Mouse (Mus musculus) T-helper 17 cell (primary cell): Measurements from ENCODE around the gene Cacnb2.
"Not testable (repeated sequence)": the region's sequence is repeated elsewhere in the genome, so short reads cannot be mapped to it uniquely, and the experiment has no call there.

ENCODE experiments used
- in situ Hi-C, 2 experiments: fragments of 300-600 bp; cut with MboI, MseI; formaldehyde crosslinking; loops; 1 replicate in 1 of 2; 2 replicates in 1 of 2; pipeline ENCODE4 v1.15.1; 2025; ENCODE audit warnings: high pct_unique_total_duplicates in 2 of 2

Gene Cacnb2

GRCm38 (mm10) chr2:14656673-14657072 is 53.8 kb downstream of the Cacnb2 start:
- in situ Hi-C loops = loop anchor here in 1 of 2 experiments (10.0 kb wide), 1 partner anchor 442 kb away; no protein-coding TSS in a partner anchor

GRCm38 (mm10) chr2:14657205-14657844 is 54.4 kb downstream of the Cacnb2 start:
- in situ Hi-C loops = loop anchor here in 1 of 2 experiments (10.0 kb wide), 1 partner anchor 443 kb away; no protein-coding TSS in a partner anchor

GRCm38 (mm10) chr2:14665213-14665612 is 62.3 kb downstream of the Cacnb2 start:
- in situ Hi-C loops = no loop called here

GRCm38 (mm10) chr2:14672117-14672516 is 69.2 kb downstream of the Cacnb2 start:
- in situ Hi-C loops = no loop called here

- in situ Hi-C loops = loop anchor here in 1 of 2 experiments (25.0 kb wide), 1 partner anchor 1040 kb away; no protein-coding TSS in a partner anchor
Observed at GRCm38 (mm10) chr2:14676885-14677516, 74.1 kb downstream of the Cacnb2 start.

GRCm38 (mm10) chr2:14684231-14684630 is 81.3 kb downstream of the Cacnb2 start:
- in situ Hi-C loops = loop anchor here in 1 of 2 experiments (10.0 to 25.0 kb wide), 2 partner anchors 1047 to 1419 kb away; no protein-coding TSS in a partner anchor

GRCm38 (mm10) chr2:14702973-14703645 is 100.2 kb downstream of the Cacnb2 start:
- in situ Hi-C loops = loop anchor here in 1 of 2 experiments (5.0 kb wide), 1 partner anchor 661 kb away; no protein-coding TSS in a partner anchor

GRCm38 (mm10) chr2:14703676-14704075 is 100.8 kb downstream of the Cacnb2 start:
- in situ Hi-C loops = loop anchor here in 1 of 2 experiments (5.0 kb wide), 1 partner anchor 661 kb away; no protein-coding TSS in a partner anchor

- in situ Hi-C loops = no loop called here
Observed at GRCm38 (mm10) chr2:14710247-14710646, 107.4 kb downstream of the Cacnb2 start.

- in situ Hi-C loops = no loop called here
Observed at GRCm38 (mm10) chr2:14711751-14712150, 108.9 kb downstream of the Cacnb2 start.

- in situ Hi-C loops = no loop called here
Observed at GRCm38 (mm10) chr2:14713049-14713448, 110.2 kb downstream of the Cacnb2 start.

- in situ Hi-C loops = no loop called here
Observed at GRCm38 (mm10) chr2:14716666-14717065, 113.8 kb downstream of the Cacnb2 start.

GRCm38 (mm10) chr2:14719119-14719718 is 116.3 kb downstream of the Cacnb2 start:
- in situ Hi-C loops = no loop called here

GRCm38 (mm10) chr2:14725437-14725836 is 122.5 kb downstream of the Cacnb2 start:
- in situ Hi-C loops = no loop called here

GRCm38 (mm10) chr2:14726601-14727000 is 123.7 kb downstream of the Cacnb2 start:
- in situ Hi-C loops = not testable (repeated sequence)

- in situ Hi-C loops = no loop called here
Observed at GRCm38 (mm10) chr2:14738927-14739326, 136.0 kb downstream of the Cacnb2 start.

GRCm38 (mm10) chr2:14739510-14739909 is 136.6 kb downstream of the Cacnb2 start:
- in situ Hi-C loops = no loop called here

- in situ Hi-C loops = no loop called here
Observed at GRCm38 (mm10) chr2:14740359-14740758, 137.5 kb downstream of the Cacnb2 start.

- in situ Hi-C loops = no loop called here
Observed at GRCm38 (mm10) chr2:14744761-14745160, 141.9 kb downstream of the Cacnb2 start.

- in situ Hi-C loops = no loop called here
Observed at GRCm38 (mm10) chr2:14762846-14763245, 160.0 kb downstream of the Cacnb2 start.

- in situ Hi-C loops = no loop called here
Observed at GRCm38 (mm10) chr2:14763931-14764330, 161.0 kb downstream of the Cacnb2 start.

GRCm38 (mm10) chr2:14769448-14769847 is 166.6 kb downstream of the Cacnb2 start:
- in situ Hi-C loops = no loop called here
